Mouse (Mus musculus) heart, postnatal 10 days (tissue): ENCODE data around the gene Gm21708. TPM values are rescaled to one million over a fixed set of nuclear protein-coding genes. Genes with fewer than 3 reads are reported as not detected.
"Not testable (repeated sequence)": the region's sequence is repeated elsewhere in the genome, so short reads cannot be mapped to it uniquely, and the experiment has no call there.

ENCODE experiments used
- DNase-seq, 2 experiments: peaks; one replicate each; pipeline ENCODE4 v3.0.0; 2021
- intact Hi-C: fragments of 180-260 bp; cut with DNase I; formaldehyde crosslinking; loops from one replicate; pipeline ENCODE4 v1.15.1; 2025
- total RNA-seq, 2 experiments: library from RNA; stranded (reverse); gene quantifications; 2 replicates each; pipeline ENCODE4 v1.2.3; 2021

The Gm21708 gene
- total RNA-seq, result not detected

DNA sequence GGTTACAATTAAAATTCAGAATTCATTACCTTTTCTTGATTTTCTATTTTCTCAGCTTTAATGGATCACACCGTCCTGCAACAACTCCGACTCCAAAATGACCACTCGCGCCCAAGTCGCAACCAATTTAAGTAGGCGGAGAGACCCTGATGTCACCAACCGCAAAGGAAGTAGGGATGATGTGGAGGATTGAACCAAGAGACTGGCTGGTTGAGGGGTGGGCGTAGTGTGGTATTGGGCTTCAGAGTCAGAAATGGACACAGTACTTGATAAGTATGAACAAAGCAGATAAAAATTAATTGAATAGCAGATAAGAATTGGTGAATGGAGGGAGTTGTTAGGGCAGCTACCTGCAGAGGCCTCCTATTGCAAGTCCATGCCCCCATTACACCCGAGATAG lies at the start of gene Gm21708, which contains the start of gene Gm21704:
Gene Gm21708 (minus strand): TSS at position 101 of the 400 bp plus-strand sequence.
Gene Gm21704 (minus strand): TSS at position 101 of the 400 bp plus-strand sequence.
- DNase-seq, intact Hi-C loops: not testable (repeated sequence)

Other genes starting within 250 kb of the Gm21708 start
- not detected for gene Gm21677, start 103.7 kb downstream of the Gm21708 start, total RNA-seq
- gene Gm21693, start 64.8 kb downstream of the Gm21708 start, total RNA-seq, result not detected
- not detected for gene Gm21704, start within 50 bp of the Gm21708 start, total RNA-seq